Mouse (Mus musculus) liver, adult (tissue): Measurements from ENCODE around the gene Por.

Experiments used
- GATA4 ChIP-seq: IDR thresholded peaks from 2 replicates; pipeline ENCODE4 v1.6.1; 2014; ENCODE audit warnings: mild to moderate bottlenecking, low read length; ENCODE audit not compliant: insufficient replicate concordance

Por gene

DNA sequence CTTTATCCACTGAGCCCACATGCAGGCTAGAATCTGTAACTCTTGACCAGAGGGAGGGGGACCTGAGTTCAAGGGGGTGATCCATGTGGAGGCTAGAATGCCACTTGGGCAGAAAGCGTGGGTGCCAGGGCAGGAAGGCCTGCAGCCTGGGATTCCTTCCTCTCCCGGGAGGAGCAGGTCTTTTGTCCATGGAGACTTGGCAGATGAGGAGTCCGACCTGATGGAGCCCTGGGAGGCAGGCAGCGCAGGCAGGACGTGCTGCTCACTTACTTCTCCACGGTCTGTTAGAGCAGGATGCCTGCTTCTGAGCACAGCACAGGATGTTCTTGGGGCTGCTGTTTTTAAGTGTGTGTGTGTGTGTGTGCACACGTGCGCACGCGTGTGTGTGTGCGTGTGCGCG is 37.2 kb downstream of the Por start:
- TF ChIP-seq GATA4, result no peak

DNA sequence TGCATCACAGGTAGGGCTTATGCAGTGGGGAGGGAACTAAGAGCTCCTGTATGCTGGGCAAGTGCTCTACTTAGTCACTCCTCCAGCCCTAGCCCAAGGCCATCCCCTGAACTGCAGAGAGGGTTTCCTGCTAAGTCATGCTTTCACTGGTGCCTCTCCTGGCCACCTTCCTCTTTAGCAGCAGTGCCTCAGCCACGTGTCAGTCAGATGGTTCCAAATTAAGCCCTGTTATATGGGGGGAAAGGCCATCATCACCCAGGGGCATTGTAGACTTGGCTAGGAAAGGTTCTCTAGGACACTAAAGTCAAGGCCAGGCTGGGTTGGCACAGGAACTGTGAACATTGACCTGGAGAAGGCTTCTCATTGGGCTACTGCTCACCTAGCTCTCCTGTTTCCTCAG is 38.0 kb downstream of the Por start:
- no peak for TF ChIP-seq GATA4

GRCm38 (mm10) chr5:135709716-135710115 is 39.9 kb downstream of the Por start:
- no peak for TF ChIP-seq GATA4

DNA sequence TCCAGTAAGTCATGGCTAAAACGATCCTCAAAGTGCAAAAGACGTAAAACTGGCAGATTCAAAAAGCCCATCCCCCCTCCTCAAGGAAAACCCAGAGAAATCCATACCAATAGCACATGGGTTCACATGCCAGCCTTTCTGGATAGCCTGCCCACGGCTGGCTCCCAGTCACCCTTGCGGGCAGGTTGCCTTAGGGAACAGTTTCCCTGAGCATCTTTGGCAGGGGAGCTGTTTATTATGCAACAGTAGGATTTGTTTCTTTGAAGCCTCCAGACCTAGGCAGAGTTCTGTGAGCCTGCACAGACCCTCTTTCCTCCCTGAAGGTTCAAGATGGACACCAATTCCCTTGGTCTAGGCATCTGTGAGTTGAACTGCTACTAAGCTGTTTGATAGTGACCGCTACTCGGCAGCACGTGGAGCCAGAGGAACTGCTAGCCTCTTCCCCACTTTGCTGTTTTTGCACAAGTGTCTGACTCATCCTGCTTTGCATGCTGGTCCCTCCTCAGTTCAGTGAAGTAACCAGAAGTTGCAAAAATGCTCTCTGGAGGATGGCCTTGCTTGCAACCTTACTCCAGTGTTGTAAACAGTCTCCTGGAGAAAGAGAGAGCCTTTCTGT is 40.9 kb downstream of the Por start:
- no peak for TF ChIP-seq GATA4

GRCm38 (mm10) chr5:135711582-135712355 is 41.9 kb downstream of the Por start:
- no peak for TF ChIP-seq GATA4

- no peak for TF ChIP-seq GATA4
Observed at GRCm38 (mm10) chr5:135712803-135713202, 43.0 kb downstream of the Por start.

- peak; percentile 48; the same call in 1 of the 2 replicates for TF ChIP-seq GATA4
Observed at GRCm38 (mm10) chr5:135713441-135714218, 43.8 kb downstream of the Por start.

DNA sequence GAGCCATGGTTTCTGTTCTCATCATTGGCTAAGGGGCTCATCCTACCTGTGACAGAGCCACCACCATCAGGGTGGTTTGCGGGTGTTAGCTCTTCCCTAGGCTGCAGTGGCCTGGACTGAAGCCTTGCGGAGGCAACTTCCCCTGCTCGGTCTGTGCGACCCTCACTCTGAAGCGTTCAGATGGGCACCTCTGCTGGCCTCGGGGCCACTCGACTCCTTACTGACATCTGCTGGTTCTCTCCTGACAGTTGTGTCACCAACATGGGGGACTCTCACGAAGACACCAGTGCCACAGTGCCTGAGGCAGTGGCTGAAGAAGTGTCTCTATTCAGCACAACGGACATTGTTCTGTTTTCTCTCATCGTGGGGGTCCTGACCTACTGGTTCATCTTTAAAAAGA is 45.8 kb downstream of the Por start:
- no peak for TF ChIP-seq GATA4

DNA sequence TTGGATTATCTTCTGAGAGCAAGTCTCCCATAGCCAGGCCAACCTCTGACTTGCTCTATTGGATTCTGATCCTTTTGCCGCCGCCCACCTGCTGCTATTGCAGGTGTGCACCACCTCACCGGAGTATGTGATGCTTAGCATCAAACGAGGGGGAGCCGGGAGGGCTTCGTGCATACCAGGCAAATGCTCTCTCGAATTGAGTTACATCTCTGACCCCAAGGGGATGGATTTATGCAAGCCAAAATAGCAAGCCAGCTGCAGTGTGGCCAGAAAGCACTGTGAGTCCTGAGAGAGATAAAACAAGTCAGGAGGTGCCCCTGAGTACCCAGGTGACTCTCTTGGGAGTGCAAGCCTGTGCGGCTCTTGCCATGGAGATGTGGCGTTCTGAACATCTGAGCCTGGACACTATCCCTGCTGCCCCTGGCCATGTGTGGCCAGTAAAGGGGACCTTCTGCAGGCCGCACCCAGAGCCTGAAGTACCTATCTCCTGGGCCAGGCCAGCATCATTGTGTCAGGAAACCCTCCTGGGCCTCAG is 49.8 kb downstream of the Por start:
- TF ChIP-seq GATA4, result no peak

GRCm38 (mm10) chr5:135720121-135720520 is 50.3 kb downstream of the Por start:
- TF ChIP-seq GATA4, result no peak

DNA sequence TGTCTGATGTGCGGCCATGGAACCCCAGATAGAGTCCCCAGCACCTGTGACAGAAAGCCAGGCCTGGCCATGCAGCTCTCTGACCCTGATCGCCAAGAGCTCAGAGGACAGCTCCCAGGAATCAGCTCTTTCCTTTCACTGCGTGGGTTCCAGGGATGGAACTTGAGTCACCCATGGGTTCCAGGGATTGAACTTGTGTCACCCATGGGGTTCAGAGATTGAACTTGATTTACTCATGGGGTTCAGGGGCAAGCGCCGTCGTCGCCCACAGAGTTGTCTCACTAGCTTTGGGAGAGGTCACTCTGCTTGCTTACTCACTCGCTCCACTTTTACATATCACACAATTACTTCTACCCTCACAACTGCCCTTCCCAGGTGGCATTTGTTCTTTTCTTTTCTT is 51.2 kb downstream of the Por start:
- TF ChIP-seq GATA4, result no peak

DNA sequence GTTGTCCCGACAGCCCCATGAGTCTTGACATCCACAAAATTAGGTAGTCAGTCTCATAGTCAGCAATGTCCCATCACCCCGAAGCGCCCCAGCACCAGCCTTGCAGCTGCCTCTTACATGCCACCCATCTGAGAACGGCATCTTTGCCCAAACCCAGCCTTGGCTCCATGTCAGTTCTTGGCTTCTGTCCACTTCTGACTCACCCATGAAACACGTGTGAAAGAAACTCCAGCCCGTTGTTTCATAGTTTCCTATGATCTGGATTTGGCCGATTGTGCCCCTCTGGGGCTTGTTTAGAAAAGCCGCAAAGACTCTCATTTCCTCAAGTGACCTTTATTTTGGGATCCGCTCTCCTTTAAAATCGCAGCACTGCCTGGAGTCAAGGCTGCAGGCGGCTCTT is 52.3 kb downstream of the Por start:
- TF ChIP-seq GATA4, result no peak

- no peak for TF ChIP-seq GATA4
Observed at GRCm38 (mm10) chr5:135723165-135723751, 53.4 kb downstream of the Por start.

DNA sequence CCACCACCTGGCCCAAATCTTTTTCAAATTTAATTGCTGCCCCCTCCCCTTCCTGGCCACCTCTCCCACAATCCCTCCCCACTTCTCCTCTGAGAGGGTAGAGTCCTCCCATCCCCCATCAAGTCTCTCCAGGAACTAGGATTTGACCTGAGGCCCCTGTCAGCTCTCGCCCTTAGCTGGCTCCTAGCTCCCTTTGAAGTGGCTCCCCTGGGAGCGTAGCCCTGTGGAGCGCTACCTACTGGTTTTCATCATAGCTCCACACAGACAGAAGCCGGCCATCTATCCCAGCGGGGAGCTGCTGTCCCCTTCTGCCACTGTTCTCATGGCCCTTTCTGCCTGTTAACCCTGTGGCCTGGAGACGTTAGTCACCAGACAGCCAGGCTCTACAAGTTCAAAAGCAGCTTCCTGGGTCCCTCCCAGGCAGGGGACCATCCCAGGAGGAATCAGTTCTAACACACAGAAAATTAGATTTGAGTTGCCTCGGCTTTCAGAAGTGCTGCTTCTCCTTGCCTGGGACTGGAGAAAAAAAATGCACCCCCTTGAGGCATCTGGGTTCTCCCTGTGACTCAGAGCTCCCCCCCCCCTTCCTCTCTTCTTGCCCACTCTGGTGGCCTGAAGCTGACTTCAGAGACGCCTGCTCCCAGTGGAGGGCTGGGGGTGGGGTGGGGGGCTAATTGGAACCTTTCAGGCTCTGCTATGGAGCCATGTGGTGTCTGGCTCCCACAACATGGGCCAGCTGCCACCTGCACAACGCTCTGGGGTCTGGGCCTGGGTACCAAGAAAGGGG is 54.9 kb downstream of the Por start:
- TF ChIP-seq GATA4, result no peak

- TF ChIP-seq GATA4, result no peak
Observed at GRCm38 (mm10) chr5:135725391-135725841, 55.6 kb downstream of the Por start.

DNA sequence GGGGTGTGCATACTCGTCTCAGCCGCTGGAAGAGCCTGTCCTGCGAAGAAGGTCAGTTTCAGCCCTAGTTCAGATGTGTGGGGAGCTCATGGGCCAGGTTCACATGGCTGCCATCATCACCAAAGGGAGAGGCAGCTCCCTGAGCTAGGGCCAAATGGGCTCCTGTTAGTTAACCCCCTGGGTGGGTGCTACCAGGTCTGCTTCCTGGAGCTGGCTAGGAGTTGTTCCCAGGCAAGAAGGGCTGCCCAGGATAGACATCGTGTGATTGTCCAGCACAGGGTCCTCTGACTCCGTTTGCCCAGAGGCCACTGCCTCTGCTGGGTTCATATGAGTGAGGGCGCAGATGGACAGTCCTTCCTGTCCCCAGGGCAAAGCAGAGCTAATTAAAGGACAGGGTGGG is 56.2 kb downstream of the Por start:
- no peak for TF ChIP-seq GATA4
